Mouse (Mus musculus) erythroid progenitor cell, adult 5-6 weeks (primary cell): Measurements from ENCODE around the gene Spsb1. TPM values are rescaled to one million over a fixed set of nuclear protein-coding genes. Genes with fewer than 3 reads are reported as not detected.

Experiments
- ATAC-seq: replicated peaks from 2 replicates; pipeline ENCODE4 v1.8.0; 2016; ENCODE audit warnings: moderate number of reproducible peaks, mild to moderate bottlenecking, moderate TSS enrichment, inconsistent platforms; ENCODE audit not compliant: poor library complexity, low FRiP score, severe bottlenecking
- total RNA-seq, 2 experiments: library from RNA; stranded (forward) in 1 of 2; stranded (reverse) in 1 of 2; fragments of 150-400 nt in 1 of 2; fragments of 186-747, 209-891 nt in 1 of 2; gene quantifications; 2 replicates each; pipeline versions ENCODE4 v1.2.3 to v1.2.4; 2015 to 2017; ENCODE audit warnings: low replicate concordance in 2 of 2

Spsb1 gene
- total RNA-seq, 2 experiments from 2014 or later, result not detected

DNA sequence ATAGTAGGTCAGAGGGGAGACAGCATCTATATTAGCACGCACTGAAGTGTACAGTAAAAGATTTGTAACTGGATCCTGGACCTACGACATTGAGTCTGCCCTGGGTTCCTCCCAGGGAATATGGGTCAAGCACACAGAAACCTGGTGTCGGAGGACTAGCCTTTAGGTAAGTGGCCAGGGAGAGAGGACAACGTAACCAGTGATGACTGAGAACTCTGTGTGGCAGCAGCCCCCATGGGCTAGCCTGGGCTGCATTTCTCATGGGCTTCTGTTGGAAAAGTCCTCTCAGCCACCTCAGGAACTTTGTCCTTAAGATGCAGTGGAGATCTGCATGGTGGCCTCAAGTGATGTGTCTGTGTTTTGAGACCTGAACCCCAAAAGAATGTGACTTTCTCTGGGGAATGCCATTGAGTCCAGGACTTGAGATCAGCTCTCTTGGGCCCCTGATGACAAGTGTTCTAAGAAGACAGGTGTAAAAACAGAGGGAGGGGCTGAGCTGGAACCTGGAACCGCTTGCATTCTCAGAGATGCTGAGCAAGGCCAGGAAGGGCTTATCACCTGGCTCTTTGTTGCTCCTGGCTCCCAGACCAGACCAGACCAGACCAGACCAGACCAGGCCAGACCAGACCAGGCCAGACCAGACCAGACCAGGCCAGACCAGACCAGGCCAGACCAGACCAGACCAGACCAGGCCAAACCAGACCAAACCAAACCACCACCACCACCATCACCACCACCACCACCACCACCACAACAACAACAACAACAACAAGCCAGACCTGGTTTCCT, 63.5 kb downstream of the Spsb1 start:
- ATAC-seq, result no peak

DNA sequence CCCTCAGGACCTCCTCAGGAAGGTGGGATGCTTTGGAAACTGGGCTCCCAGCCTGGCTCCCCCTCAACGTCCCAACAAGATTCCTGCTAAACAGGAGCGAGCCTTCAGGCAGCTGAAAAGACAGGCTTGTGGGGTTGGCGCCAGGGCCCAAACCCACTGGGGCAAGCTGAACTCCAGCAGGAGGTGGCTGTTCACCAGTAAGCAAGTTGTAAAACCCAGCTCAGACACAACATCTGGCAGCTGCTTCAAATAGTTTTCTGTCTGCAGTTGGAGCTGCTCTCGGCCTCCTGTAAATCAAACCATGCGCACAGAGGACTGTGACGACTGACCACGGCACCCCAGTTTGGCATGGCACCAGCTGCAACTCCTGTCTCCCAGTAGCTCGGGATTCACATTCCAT, 64.3 kb downstream of the Spsb1 start:
- no peak for ATAC-seq

DNA sequence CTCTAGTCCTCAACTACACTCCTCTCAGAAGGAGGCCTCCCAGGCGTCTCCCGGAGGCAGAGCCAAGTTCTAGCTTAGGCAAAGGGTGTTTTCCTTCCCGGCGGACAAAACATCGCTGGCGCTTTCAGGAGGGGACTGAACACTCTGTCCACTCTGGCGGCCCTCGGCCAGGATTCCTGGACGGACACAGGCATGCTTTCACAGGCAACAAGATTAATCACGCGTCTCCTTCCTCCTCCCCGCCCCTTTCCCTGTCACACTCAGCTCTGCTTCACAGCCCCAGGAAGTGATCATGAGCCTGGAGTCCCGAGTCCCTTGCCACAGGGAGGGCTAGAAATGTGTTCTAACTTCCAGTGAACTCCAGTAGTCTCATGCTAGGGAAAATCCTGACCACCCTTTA, 65.0 kb downstream of the Spsb1 start:
- no peak for ATAC-seq

DNA sequence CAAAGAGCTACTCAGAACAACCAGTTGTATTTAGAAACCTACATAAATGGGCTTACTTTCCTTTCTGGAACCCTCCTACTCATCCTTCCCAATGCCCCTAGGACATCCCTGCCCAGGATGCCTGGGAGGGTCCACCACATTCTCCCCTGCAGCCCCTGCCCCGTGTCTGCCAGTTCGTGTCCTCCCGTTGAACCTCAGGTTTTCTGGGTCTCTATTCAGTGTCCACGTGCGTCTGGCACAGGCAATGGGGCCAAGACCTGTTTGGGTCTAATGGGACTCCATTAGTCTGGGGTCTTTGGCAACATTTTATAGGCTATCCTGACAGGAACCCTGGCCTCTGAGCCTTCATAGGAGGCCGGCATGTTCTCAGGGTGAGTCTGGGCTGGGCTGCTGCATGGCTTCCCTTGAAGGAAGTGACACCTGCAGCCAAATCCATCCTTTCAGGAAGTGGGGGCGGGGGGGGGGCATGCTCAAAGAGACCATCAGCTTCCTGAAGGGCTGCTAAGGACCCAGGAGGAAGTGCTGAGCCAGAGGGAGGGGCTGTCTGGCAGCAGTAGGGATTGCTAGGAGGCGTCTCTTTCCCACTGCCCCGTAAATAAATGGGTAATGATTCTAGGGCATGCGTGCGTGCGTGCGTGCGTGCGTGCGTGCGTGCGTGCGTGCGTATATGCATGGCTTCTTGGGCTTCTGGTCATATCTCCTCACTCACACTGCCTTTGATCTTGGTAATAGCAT, 65.9 kb downstream of the Spsb1 start:
- ATAC-seq, result no peak

DNA sequence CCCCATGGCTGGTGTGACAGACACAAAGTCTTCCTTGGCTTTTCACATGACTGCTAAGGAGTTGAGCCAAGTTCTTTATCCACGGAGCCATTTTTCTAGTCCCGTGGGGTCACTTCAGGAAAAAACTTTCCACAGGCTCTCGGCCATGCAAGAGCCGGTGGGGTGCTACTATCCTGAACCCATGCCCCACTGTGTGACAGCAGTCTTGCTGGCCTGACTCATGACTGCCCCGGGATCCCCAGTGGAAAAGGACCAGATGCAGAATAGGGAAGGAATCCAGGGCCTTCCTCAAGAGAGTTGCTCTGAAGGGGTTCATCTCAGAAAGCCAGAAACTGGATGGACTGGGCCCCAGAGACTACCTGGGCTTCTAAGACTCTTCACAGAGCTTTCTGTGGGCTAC, 66.7 kb downstream of the Spsb1 start:
- no peak for ATAC-seq

DNA sequence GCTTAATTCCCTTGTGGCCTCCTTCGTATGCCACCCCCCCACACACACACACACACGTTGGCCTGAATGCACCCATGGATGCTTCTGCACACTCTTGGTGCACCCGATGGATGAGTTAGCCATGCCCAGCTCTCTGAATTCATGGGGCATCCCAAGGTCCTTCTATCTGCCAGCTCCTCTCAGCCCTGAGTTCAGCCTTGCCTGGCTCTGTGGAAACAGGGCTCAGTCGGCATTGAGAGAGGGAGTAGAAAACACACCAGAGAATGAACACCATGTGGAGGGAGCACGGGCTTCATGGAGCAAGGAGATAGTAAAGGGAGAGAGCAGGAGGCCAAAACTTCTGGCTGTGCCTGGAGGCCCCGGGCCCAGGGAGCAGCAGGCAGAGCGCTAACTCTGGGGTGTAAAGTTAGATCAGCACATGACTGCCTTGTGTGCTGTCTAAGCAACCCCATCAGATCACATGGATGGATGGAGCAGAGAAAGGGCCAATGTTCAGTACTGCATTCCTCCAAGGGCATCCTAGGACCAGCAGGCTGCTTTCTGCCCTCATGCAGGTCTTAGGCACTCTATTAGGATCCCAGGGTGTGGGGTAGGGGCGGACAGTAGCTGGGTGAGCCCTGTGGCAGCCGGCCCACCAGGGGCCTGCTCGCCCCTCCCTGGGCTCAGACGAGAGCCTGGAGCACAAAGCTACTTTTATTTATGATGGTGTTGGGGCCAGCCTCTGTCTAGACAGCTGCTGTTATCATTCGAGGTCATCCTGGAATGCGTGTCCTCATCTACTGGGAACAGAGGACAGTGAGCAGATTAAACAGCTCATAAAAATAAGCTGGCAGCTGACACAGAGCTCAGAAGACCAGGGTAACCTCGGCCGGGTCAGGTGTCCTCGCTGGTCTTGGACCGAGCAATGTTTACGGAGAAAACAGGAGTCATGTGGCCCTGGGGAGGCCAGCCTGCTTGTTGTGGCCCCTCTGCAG, 68.3 kb downstream of the Spsb1 start:
- ATAC-seq, result no peak

DNA sequence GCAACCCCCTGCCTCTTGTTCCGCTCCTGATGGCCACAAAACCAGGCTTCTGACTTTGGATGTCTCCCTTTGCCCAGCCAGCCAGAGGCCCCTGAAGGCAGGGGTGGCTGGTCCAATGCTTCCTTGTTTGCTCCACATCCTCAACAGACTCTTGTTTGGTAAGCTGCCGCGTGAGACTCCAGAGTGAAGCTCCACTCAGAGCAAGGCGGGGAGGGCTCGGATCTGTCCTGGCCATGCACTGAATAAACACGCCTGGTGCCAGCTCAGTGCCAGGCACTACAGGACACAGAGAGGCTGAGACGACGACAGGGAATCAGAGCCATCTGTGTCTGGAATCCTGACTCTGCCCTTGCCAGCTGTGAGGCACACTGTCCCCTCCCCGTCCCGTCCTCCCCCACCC, 70.9 kb downstream of the Spsb1 start:
- no peak for ATAC-seq

DNA sequence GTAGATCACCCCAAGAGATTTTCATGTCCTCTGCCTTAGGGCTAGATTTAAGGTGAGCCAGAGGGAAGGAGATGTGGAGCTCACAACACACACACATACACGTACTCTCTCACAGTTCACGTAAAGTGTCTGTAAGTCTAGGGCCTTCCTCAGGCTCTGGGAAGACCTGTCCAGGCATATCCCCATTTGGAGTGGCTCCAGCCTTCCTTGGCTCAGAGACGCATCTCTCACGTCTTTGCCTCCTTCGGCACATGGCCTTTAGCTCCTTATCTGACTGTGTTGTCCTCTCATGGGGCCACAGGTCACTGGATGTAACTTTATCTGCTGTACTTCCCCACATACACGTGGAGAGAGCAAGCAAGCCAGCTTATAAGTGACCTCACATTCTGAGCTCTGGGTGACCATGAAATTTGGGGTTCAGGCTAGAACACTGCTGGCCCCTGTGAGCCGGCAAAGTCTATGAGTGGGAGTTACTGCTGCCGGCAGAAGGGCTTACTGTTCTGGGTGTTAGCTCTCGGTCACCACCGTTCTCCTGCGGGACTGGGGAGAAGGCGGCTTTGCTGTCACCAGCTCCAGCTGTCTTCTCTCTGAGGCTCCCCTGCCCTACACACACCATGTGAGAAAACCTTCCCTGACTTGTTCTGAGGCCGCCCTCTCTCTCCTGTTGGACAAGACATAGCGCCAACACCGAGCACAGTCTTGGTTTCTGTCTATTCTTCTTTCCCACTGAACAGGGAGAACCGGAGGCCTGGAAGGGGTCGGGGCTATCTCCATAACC, 72.5 kb downstream of the Spsb1 start:
- ATAC-seq, result no peak

DNA sequence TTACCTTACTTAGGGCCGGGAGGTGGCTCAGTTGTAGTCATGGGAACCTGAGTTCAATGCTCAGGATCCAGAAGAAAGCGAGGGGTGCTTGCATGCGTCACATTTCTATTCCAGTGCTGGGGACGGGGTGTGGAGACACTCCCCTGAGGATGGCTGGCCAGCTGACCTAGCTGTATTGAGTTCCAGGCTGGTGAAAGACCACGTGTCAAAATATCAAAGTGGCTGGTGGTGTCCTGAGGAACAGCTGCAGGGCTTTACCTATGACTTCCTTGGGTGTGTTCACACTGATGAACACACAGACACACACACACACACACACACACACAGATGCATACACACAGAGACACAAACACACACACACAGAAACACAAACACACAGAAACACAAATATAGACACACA, 73.9 kb downstream of the Spsb1 start:
- no peak for ATAC-seq

DNA sequence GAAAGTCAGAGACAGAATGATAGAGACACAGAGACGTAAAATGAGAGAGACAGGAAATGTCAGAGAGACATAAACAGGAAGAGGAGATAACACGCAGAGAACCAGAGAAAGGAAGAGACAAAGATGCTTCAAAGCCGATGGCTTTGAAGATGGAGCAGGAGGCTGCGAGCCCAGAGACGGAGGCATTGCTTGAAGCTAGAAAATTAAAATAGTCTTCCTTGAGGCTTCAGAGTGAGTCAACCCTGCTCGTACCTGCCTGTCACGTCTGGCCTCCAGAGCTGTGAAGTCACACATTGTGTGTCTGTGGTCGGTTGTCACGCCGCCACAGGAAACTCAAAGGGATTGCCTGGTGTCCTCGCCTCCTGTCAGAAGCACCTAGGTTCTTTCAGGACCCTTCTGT, 74.9 kb downstream of the Spsb1 start:
- no peak for ATAC-seq

DNA sequence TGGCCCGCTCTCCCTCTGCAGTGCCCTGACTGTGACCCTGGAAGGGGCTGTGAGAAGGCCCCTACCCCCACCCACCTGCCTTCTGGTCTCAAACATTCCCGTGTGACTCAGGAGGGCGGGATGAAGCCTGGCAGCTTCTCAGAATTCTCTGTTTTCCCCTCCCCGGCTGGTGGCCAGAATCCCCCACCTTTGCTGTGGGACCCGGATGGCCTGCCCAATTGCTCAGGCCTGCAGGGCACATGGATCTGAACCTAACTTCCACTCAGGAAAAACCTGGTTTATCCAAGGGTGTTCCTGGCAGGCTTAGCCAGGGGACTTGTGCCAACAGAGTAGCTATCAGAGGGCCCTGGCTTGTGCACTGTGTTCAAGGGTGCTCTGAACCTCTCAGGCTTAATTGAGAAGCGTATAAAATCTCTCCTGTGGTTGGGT, 76.8 kb downstream of the Spsb1 start:
- ATAC-seq, result no peak

DNA sequence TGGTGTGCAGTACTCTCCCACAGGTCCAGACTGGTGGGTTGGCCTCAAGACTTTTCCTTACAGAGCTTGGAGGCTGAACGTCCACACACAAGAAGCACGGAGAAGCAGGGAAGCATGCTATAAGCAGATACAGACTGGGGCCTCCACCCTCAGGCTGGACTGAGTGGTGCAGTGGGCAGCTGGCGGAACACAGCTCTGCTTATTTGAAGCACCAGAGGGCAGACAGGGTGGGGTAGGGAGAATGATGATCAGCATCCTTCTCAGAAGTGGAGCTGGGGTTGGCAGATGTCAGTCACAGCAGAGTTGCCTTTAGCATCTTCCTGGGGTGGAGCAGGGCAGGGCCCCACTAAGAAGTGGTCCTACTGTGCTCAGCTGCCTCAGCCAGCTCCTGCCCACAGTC, 77.6 kb downstream of the Spsb1 start:
- no peak for ATAC-seq

DNA sequence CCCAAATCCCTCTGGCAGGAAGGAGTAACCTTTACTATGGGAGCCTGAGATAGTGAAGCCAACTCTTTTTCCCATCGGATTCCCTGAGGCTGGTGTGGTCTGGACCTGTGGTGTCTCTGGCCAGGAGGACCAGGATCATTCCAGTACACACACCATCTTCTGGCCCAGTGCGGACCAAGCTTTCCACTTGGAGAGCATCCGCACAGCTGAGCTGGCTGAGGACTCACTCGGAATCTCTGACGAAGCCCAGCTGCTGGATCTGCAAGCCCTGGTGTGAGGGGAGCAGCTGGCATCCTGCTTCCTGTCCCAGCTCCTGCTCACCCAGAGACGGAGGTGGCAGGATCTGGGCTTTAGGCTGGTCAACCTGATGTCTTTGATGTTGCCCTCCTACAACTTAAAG, 78.1 kb downstream of the Spsb1 start:
- ATAC-seq, result no peak

DNA sequence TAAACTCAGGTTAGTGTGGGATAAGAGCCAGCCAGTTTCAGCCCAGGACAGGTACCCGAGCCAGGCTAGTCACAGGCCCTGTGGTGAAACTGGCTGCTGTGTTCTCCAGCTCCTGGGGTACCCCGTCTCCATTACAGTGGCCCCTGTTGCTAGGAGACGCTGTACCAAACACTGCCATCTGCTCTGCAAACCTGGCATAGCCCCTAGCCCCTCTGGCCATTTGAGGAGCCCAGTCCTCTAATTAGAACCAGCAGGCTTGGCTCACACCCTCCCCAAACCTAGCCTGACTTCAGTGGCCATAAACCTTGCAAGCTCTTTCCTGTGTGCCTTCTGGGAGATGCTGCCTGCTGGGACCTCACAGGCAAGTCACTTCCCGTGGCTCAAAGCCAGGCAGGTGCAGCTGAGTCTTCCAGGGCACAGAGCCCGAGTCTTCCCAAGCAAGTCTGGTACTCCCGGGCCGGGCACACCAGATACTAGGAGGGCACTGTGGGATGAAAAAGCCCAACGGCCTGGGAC, 78.8 kb downstream of the Spsb1 start:
- ATAC-seq, result no peak

DNA sequence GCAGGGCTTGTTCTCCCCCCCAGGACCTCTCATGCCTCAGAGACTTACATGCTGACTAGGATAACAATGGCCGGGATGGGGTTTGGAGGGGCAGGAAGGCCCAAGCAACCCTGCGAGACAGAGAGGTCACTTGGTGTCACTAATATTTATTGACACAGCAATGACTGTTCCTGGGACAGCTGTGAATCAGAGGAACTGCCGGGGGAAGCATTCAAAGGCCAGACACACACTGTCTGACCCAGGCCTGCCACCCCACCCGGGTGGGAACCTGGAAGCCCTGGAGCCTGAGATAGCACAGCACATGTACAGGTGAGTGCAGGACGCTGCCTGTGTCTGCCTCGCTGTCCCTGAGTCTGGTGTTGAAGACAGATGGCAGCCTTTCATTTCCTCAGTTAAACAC, 79.5 kb downstream of the Spsb1 start:
- no peak for ATAC-seq

DNA sequence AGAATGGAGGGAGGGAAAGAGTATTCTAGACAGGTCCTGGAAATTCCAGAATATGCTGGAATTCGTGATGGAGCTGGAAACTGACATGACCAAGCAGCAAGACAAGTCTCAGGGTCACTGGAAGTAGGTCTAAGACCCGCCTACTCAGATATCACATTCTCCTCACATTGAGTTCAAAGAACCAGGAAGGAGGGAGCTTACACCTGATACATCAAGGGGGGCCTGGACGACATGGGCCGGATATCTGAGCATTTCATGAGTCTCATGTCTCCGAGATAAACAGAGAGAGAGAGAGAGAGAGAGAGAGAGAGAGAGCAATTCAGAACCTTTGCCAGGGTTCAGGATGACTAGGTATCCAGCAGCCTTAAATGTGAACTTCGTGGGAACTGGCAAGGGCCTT, 82.6 kb downstream of the Spsb1 start:
- ATAC-seq, result no peak

DNA sequence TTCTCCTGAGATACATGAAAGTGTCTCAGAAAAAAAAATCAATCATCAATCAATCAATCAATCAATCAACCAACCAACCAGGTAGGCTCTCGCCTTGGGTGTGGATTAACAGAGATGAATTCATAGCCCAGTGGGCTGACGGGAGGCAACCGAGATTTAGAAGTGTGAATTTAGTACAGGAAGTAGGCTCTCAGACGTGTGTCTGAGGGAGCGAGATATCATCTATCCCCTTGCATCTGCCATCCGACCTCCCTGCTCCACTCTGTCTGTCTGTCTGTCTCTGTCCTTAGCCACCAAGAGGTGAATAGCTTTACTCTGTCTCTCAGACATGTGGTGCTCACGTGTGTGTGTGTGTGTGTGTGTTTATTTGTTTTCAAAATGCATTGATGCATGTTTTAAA, 83.3 kb downstream of the Spsb1 start:
- ATAC-seq, result no peak

DNA sequence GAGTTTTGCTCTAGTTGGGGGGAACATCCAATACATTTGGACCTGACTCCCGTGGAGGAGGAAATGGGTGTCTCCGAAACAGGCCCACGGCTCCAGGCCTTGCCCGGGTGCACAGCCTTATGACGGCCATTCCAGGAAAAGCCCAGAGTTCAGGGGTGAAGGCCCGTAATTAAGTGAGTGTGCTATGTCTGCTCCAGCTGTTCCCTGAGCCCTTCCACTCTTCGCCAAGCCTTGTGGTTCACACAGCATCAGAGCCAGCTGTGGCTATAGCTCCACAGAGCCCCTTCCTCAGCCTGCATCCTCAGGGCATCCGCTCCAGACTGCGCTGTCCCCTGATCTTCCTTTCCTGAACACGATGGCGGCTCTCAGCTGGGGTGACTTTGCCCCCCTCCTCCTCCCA, 83.8 kb downstream of the Spsb1 start:
- ATAC-seq, result no peak

DNA sequence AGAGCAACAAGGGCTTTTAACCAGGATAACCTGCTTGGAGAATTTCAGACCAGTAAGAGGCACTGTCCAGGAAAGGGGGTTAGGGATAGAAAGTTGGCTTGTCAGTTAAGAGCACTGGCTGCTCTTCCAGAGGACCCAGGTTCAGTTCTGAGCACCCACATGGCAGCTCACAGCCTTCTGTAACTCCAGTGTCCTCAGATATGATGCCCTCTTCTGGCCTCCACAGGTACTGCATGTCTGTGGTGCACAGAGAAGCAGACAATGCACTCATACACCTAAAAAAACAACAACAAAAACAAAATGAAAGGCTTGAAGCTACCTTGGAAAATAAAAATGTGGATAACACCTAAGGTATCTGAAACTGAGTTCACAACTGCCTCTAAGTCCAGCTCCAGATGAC, 84.4 kb downstream of the Spsb1 start:
- no peak for ATAC-seq
